ENCODE assay signal across 9 mouse cellular contexts in genomic region chr17:80165741-80166140, GRCm38 (mm10). TPM values are rescaled to one million over a fixed set of nuclear protein-coding genes. Genes with fewer than 3 reads are reported as not detected.
A peak's percentile ranks its signal among the peaks of the same experiment; 100 is the strongest.
DNase-seq lines count a peak whose midpoint lies in the region; ATAC-seq and TF ChIP-seq lines count a peak whose summit lies in the region.
"Had no signal": no experiment of that assay in that cellular context is flagged by ENCODE, and none has a peak within 500 bp of the region (broad histone marks: within the 10 kb centered on the region; RNA-seq: fewer than 3 reads in every experiment).

No protein-coding gene starts in this region.

- H3K4me1 ChIP-seq in lung, adult 2 months (ENCODE audit: control insufficient read depth, insufficient read depth, low read length), result no peaks in the 10 kb centered on the region; the same call in 1 of the 2 replicates
- no peaks in the 10 kb centered on the region for H3K4me1 ChIP-seq in lung, embryonic 14.5 days (ENCODE audit: insufficient read depth)
- peaks cover 16% of the 10 kb centered on the region for H3K4me1 ChIP-seq in midbrain, embryonic 14.5 days (ENCODE audit: control insufficient read depth, insufficient read depth, low read length)

- no peak for TF ChIP-seq POLR2A in lung, adult 2 months (IDR thresholded peaks at IDR 0.05; ENCODE audit: borderline replicate concordance, extremely low read depth, low read depth, low read length)

- WGBS in lung, adult 2 months, result 38% methylated on average over 6 of the region's 6 CpGs
- 40% methylated on average over 6 of the region's 6 CpGs for WGBS in lung, embryonic 14.5 days
- 82% methylated on average over 6 of the region's 6 CpGs for WGBS in midbrain, embryonic 14.5 days

- ATAC-seq in lung, embryonic 14.5 days (ENCODE audit: insufficient read depth), result 0 out of 2 replicates have a peak, but pooled peaks have one; percentile 13
- ATAC-seq in midbrain, embryonic 14.5 days (ENCODE audit: low FRiP score, low TSS enrichment), result no peak

- no peak overlapping the region for H3K4me3 ChIP-seq in lung, adult 2 months (replicated peaks; ENCODE audit: extremely low read depth, low read depth, low read length)
- H3K4me3 ChIP-seq in lung, embryonic 14.5 days (ENCODE audit: low read depth, low read length), result no peak overlapping the region
- no peak overlapping the region for H3K4me3 ChIP-seq in midbrain, embryonic 14.5 days (replicated peaks; ENCODE audit: low read depth, low read length)

- H3K4me2 ChIP-seq in lung, embryonic 14.5 days, result no peak overlapping the region
- H3K4me2 ChIP-seq in midbrain, embryonic 14.5 days (ENCODE audit: low read length), result no peak overlapping the region

- peak; percentile 29 to 46 for DNase-seq in lung, adult 18-20 months
- no peak for DNase-seq in lung, adult 2 months
- DNase-seq in fibroblast of lung, adult 2 months (ENCODE audit: low read depth), result peak; percentile 92
- DNase-seq in heart, postnatal 25 days (ENCODE audit: low spot score), result peak; percentile 59
- peak; percentile 72 for DNase-seq in lung, embryonic 14.5 days
- no peak for DNase-seq in midbrain, embryonic 14.5 days
- no peak for DNase-seq in adrenal gland, adult 2 months
- no peak for DNase-seq in c-Kit-positive CD71-positive TER-119-positive erythroid progenitor cells, embryonic 14.5 days (ENCODE audit: low spot score)

- no peaks in the 10 kb centered on the region for H3K27me3 ChIP-seq in lung, embryonic 14.5 days (ENCODE audit: insufficient read depth, low read length)
- no peaks in the 10 kb centered on the region for H3K27me3 ChIP-seq in midbrain, embryonic 14.5 days (ENCODE audit: control insufficient read depth, insufficient read depth, low read length)

- H3K9ac ChIP-seq in lung, embryonic 14.5 days, result no peak overlapping the region
- H3K9ac ChIP-seq in midbrain, embryonic 14.5 days (replicated peaks; ENCODE audit: low read length), result no peak overlapping the region

- H3K36me3 ChIP-seq in lung, embryonic 14.5 days (ENCODE audit: insufficient read depth), result no peaks in the 10 kb centered on the region
- H3K36me3 ChIP-seq in midbrain, embryonic 14.5 days (ENCODE audit: control insufficient read depth, insufficient read depth, low read length), result no peaks in the 10 kb centered on the region

- peak overlapping the region; percentile 21; the same call in 1 of the 2 replicates for H3K27ac ChIP-seq in lung, embryonic 14.5 days (ENCODE audit: low read depth)
- no peak overlapping the region for H3K27ac ChIP-seq in midbrain, embryonic 14.5 days (replicated peaks; ENCODE audit: low read depth, low read length)

- no peaks in the 10 kb centered on the region for H3K9me3 ChIP-seq in lung, embryonic 14.5 days (ENCODE audit: low read depth, low read length)
- H3K9me3 ChIP-seq in midbrain, embryonic 14.5 days (ENCODE audit: control insufficient read depth, low read length), result no peaks in the 10 kb centered on the region

- intact Hi-C loops in heart, postnatal 25 days (cut with DNase I), result no loop called here

- TF ChIP-seq CTCF in lung, adult 2 months (IDR thresholded peaks at IDR 0.05; ENCODE audit: insufficient read depth, low read length), result no peak
- 0 out of 2 replicates have a peak, but pooled peaks have one; percentile 2 for TF ChIP-seq CTCF in lung, embryonic 14.5 days (IDR thresholded peaks at IDR 0.05; ENCODE audit: low read depth)

RNA-seq across cellular contexts. Expression of gene Galm, which starts 38.5 kb away (rescaled TPM):
- 3.8 and 7.6 TPM in 2 replicates for polyA plus RNA-seq in lung, adult 2 months (2012; rRNA removed)
- 10 to 100 TPM; 14.1 to 14.5 TPM for total RNA-seq in heart, postnatal 25 days (2021)
- 15.8 and 19.2 TPM in 2 replicates for polyA plus RNA-seq in lung, embryonic 14.5 days (2014; fragmentation: Nextera tagmentation; extraction: Ambion mirVana)
- 0.63 and 1.6 TPM in 2 replicates for polyA plus RNA-seq in midbrain, embryonic 14.5 days (2014; fragmentation: Nextera tagmentation; extraction: Ambion mirVana)
- total RNA-seq in adrenal gland, adult 2 months (2021), result 10 to 100 TPM; 16.7 to 21.2 TPM
- polyA plus RNA-seq in adrenal gland, adult 2 months (2012; rRNA removed), result 5.4 and 5.5 TPM in 2 replicates

RNA-seq across cellular contexts. Expression of gene Srsf7, which starts 41.4 kb away (rescaled TPM):
- 31.5 and 46.7 TPM in 2 replicates for polyA plus RNA-seq in lung, adult 2 months (2012; rRNA removed)
- total RNA-seq in heart, postnatal 25 days (2021), result 10 to 100 TPM; 36.9 to 41.9 TPM
- 732 and 736 TPM in 2 replicates for polyA plus RNA-seq in lung, embryonic 14.5 days (2014; fragmentation: Nextera tagmentation; extraction: Ambion mirVana)
- polyA plus RNA-seq in midbrain, embryonic 14.5 days (2014; fragmentation: Nextera tagmentation; extraction: Ambion mirVana), result 459 and 531 TPM in 2 replicates
- 100 to 1,000 TPM in 1 of 2 experiments, 10 to 100 TPM in 1; 87.8 to 101 TPM for total RNA-seq in adrenal gland, adult 2 months (2021)
- polyA plus RNA-seq in adrenal gland, adult 2 months (2012; rRNA removed), result 9.7 and 9.8 TPM in 2 replicates

RNA-seq across cellular contexts. Expression of gene Ttc39d, which starts 41.5 kb away (rescaled TPM):
- 0.06 TPM in 1 of 2 replicates, not detected in the other for polyA plus RNA-seq in lung, adult 2 months (2012; rRNA removed)
- total RNA-seq in heart, postnatal 25 days (2021), result not detected
- polyA plus RNA-seq in lung, embryonic 14.5 days (2014; fragmentation: Nextera tagmentation; extraction: Ambion mirVana), result 0.07 TPM in 1 of 2 replicates, not detected in the other
- polyA plus RNA-seq in midbrain, embryonic 14.5 days (2014; fragmentation: Nextera tagmentation; extraction: Ambion mirVana), result 0.11 TPM in 1 of 2 replicates, not detected in the other
- total RNA-seq in adrenal gland, adult 2 months (2021), result under 1 TPM in 1 of 2 experiments, not detected in 1; 0.14 TPM
- polyA plus RNA-seq in adrenal gland, adult 2 months (2012; rRNA removed), result not detected in 2 replicates
- total RNA-seq: neutrophil, adult 5-6 weeks had no signal

RNA-seq across cellular contexts. Expression of gene Gemin6, which starts 58.5 kb away (rescaled TPM):
- 0.79 and 1.6 TPM in 2 replicates for polyA plus RNA-seq in lung, adult 2 months (2012; rRNA removed)
- 1 to 10 TPM; 3.1 to 4.0 TPM for total RNA-seq in heart, postnatal 25 days (2021)
- polyA plus RNA-seq in lung, embryonic 14.5 days (2014; fragmentation: Nextera tagmentation; extraction: Ambion mirVana), result 45.5 and 46.7 TPM in 2 replicates
- 19.4 and 20.8 TPM in 2 replicates for polyA plus RNA-seq in midbrain, embryonic 14.5 days (2014; fragmentation: Nextera tagmentation; extraction: Ambion mirVana)
- 1 to 10 TPM; 4.3 to 8.5 TPM for total RNA-seq in adrenal gland, adult 2 months (2021)
- polyA plus RNA-seq in adrenal gland, adult 2 months (2012; rRNA removed), result 0.91 and 1.1 TPM in 2 replicates

Comparison
In these comparisons a context has a peak if more than half of its experiments do, and no peak if none do; other contexts are left out.
1. DNase-seq: peak in lung, adult 18-20 months (2 of 2), fibroblast of lung, adult 2 months (single experiment), heart, postnatal 25 days (single experiment) and lung, embryonic 14.5 days (single experiment); none in lung, adult 2 months (single experiment), midbrain, embryonic 14.5 days (single experiment), adrenal gland, adult 2 months (single experiment) and c-Kit-positive CD71-positive TER-119-positive erythroid progenitor cells, embryonic 14.5 days (single experiment).